Mouse (Mus musculus) urinary bladder, postnatal 36 days (tissue): ENCODE measurements around the gene Zfp541.
A peak's percentile ranks its signal among the peaks of the same experiment; 100 is the strongest.

Experiments
- DNase-seq, 2 experiments: peaks; one replicate each; pipeline ENCODE4 v3.0.0; 2022; ENCODE audit warnings: low spot score in 2 of 2, mixed read lengths in 1 of 2

Zfp541 gene

DNA sequence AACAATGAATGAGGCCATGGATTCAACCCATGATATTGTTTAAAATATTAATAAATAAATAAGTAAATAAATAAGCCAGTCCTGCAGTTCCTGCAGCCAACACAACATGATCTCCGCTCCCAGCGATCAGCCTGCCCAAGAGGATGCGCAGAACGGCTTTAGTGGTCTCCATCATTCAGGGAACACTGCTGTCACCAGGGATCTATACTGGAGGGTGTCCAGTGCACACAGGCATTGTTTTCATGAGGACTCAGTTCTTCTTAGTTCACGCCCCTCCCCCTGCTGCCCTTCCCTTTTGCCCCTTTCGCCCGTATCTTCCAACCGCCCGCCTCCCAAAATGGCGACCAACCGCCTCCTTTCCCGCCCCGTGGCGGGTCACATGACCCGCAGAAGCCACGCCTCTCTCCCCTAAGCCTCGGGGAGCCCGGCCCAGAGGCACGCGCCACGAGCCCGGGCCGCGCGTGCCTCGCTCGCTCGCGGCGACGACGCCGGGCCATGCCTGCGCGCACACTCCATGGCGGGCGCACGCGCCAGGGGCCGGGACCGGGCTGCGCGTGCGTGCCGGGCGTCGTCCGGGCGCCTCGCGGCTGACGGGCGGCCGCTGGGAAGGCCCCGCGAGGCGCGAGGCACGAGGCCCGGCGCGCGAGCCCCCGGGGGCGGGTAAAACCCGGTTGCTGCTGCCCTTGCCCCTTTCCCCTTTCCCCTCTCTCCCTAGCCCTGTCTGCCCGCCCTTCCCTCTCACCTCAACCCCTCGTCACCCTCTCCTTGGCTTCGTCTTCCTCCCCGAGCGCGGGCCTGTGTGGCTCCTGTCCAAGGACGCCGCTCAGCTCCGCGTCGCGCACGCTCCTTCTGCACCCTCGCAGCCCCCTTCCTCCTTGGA lies at the start of gene Zfp541:
Gene Zfp541, plus strand, starts transcription at position 596 of the 880 bp plus-strand sequence.
- no peak for DNase-seq

DNA sequence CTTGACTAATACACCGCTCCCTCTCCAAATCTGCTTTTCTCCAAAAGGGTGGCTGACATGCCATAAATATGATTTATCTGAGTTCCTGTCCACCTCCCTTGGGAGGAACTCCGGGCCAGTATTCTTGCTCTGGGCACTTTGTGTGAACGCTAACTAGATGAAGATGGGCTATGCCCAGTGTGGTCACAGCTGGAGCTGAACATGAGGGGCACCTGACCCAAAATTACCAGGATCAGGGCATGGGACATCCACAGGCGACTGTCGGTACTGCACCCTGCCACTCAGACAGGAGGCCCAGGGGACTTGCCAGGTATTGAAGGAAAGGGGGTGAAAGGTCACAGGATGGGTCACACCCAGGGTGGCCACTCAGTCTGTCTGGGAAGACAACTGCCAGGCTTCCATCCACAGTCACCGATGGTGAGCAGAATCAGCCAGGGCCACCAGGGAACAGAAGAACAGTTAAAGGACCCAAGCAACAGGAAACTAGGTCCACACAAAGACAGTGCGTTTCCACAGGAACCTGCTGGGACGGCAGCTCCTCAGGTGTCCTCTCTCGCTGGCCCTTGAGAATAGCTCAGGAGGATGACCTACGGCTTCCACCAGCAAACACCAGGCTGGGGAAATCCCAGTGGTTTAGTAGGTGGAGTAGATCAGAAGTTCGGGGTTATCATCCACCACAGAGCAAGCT lies 48.9 kb upstream of the Zfp541 start:
- no peak for DNase-seq

DNA sequence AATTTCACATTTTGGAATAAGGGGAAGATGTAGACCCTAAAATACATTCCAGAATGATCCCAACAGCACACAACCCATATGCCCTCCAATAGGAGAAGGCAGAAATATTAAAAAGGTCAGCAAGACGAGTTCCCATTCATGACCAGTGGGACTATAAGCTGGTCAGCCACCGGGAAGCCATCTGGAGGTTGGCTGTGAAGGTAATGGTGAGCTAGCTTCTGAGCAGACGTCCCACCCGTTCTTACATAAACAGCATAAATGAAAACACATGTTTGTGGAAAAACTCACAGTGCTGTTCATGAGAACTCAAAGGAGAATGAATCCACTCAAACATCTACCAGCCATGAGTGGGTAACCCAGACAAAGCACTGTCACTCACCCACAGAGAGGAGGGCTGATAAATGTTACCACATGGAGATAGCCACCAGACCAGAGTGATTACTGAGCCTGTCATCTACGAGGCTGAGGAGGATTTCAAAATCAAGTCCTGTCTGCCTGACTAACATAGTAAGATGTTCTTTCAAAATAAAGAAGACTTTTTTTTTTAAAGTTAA lies 47.8 kb upstream of the Zfp541 start:
- DNase-seq = no peak

DNA sequence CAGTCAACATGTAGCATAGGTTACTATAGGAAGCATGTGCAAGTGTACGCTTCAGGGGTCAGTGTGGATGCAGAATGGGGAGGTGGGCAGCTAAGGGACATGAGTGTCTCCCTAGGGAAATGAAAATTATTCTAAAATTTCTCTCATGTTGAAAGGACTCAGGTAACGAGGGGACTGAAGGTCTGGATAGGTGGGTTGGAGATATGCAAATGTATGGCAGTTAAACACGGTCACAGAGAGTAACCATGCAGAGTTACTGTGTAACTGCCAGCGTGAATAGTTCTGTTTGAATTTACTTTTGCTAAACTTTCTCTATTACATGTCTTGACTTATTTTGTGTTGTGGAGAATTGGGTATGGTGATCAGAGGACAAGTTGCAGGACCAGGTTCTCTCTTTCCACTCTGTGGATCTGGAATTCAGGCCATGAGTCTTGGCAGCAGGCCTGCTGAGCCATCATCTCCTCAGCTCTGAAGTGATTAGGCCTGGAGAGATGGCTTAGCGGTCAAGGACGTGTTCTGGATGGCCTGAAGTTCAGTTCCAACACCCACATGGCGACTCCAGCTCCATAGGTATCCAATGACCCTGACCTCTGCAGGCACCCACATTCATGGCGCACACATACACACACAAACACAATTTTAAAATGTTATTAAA lies 47.0 kb upstream of the Zfp541 start:
- no peak for DNase-seq

GRCm38 (mm10) chr7:16015384-16015783 lies 46.2 kb upstream of the Zfp541 start:
- no peak for DNase-seq

DNA sequence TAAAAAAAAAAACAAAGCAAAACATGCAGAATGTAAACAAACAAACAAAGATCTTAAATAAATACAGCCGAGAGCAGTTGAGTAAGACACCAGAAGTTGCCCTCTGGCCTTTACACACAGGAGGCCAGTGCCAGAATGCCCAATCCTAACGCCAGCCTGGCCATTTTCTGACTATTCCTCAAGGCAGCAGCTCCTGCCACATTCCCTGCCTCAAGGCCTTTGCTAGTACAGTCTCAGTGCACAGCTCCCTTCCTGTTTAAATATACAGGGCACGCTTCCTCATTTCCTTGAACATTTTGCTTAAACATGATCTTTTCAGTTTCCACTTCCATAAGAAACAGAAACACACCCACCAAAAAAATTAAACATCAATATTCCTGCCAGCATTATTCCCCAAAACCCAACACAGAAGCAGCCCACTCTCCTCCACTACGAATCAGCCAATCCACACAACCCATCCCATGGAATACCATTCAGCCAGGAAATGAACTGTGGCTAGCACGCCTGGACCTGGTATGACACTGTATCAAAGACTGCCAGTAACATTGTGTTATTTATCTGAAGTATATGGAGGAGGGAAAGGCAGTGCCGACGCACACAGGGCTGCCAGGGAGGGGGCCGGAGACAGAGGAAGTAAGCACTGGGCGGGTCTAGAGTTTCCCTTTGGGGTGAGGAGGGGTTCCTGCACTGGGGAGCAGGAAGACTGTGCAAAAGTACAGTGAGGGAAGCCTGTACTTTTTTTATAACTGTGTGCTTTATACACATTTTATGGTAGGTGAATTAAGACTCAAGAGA lies 43.4 kb upstream of the Zfp541 start:
- peak in 1 of 2 experiments; percentile 36 for DNase-seq

DNA sequence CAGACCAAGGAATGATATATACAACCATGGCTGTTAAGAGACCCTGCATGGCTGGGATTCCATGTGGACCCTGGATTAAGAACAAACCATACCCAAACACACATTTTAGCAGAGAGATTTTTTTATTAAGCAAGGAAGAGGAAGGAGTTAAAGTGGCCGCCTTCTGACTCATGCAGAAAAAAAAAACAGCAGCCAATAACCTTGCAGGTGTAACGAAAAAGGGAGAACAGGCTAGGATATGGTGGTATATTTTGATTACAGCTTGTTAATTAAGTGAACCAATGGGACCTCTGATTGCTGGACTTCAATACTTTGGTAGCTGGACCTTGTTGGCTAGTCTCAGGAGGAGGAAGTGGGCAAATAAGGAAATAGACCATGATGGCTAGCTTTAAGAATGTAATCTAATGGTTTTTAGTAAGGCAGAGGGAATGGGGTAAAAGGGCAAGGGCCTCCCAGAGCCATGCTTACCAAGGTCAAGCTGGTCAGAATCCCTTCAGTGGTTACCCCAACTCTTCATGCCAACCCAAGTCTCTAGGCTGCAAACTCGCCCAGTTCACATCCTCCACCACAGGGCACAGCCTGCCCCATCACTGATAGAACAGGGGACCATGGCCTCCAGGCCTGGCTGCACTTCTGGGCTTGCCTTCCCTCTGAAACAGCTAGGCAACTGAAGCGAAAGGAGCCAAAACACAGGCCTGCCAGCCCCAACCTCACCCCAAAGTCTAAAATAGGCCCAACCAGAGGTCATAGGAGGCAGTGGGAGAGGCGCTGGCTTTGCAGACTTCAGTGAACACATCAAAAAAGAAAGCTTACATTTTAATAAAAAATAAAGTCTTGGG lies 42.1 kb upstream of the Zfp541 start:
- DNase-seq = no peak

DNA sequence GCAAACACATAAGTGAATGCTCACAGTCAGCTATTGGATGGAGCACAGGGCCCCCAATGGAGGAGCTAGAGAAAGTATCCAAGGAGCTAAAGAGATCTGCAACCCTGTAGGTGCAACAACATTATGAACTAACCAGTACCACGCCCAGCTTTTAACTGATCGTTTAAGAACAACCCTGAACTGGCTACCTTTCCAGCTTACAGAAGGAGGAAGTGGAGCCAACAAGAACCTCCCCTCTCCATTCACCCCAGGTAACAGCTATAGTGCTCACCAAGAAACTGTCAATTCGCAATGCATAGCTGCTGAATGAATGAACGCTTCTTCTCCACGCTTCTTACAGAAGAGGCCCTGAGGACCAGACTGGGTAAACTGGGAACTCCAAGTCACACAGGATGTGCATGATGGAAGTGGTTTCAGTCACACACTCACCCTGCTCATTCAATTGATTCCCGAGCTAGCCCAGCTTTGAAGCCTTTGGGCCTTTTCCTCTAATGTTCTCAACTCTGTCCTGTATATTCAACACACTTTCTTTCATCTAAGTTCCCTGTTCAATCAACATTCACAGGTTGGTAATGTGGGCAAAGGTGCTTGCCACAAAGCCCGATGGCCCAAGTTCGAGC lies 36.9 kb upstream of the Zfp541 start:
- DNase-seq = no peak

DNA sequence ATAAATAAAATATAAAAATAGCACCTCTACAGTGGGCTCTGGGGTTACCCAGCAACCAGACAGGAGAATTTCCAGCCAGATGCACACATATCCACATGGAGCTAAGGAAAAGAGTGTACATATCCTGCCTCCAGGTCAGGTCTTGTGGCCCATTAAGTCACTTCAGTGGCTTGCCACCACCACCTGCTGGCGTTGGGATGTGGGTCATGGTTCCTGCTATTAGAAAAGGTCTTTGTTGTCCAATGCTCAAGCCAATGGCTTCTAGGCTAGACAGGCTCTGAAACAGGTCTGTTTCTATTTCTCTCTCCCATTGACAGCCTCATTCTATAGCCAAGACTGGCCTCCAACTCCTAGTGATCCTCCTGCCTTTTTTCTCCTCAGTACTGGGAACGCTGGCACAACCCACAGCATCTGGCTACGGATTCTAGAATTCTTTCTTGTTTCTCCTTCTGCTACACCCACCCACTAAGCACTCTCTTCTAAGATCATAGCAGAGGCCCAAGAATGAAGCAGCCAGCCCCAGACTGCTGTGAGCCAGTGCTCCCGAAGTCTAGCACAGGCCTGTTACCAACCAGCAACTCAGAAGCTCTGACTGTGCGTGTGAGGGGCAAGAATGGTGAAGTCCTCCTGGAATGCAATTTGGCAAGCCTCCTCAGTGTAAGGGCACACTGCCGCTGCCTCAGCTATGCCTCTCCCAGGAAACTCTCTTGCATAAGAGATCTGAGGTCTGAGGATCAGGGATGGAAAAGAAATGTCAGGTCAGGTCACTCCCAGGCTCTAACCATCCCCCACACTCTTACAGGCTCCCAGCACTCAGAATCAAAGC lies 33.3 kb upstream of the Zfp541 start:
- peak in 1 of 2 experiments; percentile 53 for DNase-seq

- no peak for DNase-seq
Observed at GRCm38 (mm10) chr7:16031072-16031471, 30.5 kb upstream of the Zfp541 start.

DNA sequence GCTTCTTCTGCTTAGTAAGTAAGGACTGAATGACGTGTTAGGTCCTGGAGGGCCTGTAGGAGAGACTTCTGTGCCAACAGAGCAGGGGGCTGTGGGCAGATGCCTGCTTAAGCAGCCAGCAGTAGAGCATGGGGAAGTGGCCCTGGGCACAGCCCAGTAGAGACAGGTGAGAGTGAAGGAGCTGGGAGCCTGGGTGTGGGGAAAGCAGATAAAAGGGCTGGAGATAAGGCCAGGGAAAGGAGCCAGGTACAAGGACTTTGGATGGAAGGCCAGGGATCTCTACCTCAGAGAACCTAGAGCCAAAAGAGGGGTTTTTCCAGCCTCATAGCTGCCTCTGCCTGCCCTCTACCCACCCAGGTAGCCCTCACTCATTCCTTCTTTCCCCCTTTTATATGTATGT lies 28.6 kb upstream of the Zfp541 start:
- DNase-seq = no peak

GRCm38 (mm10) chr7:16033580-16034461 lies 27.8 kb upstream of the Zfp541 start:
- no peak for DNase-seq

- no peak for DNase-seq
Observed at GRCm38 (mm10) chr7:16036972-16037371, 24.6 kb upstream of the Zfp541 start.

GRCm38 (mm10) chr7:16039363-16039762 lies 22.3 kb upstream of the Zfp541 start:
- DNase-seq = no peak

GRCm38 (mm10) chr7:16041208-16041607 lies 20.4 kb upstream of the Zfp541 start:
- DNase-seq = no peak

DNA sequence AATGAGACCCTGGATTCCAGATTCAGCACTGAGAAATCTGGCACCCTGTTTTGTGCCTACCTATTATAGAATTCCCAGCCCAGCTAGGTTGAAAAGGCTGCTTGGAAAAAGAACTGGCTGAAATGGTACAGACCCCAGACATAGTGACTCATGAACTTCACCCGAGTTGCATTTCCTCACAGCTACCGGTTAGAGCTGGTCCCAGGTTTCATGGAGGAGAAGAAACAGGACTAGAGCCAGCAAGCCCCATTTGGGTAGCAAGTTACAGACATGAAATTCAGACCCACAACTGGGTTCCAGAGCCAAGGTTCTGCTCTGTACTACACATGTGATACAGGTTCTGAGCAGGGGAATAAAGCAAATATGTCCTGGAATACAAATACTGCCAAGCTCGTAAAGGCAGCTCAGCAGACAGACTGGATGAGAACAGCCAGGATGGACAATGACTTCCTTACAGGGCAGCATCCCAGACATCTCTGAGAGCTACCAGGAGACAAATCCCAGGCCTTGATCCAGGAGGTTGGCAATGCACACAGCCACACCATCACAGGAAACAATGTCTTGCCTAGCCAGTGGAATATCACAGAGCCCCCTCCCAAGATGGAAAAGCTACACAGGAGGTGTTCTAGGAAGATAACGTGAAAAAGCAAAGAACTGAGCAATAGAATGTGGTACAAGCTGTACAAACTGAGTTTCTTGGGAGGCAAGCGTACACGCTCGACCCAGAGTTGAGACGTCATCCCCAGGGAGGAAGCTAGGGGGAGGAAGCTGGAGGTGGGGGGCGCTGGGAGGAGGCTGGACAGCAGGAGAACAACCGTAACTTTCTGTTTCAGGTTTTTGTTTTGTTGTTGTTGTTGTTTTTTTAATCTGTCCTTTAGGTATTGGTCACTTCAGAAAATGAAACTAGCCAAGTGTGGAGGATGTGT lies 18.5 kb upstream of the Zfp541 start:
- no peak for DNase-seq

- no peak for DNase-seq
Observed at GRCm38 (mm10) chr7:16043861-16044435, 17.7 kb upstream of the Zfp541 start.
